Mouse (Mus musculus): ENCODE results near the gene Atrnl1. TPM values are rescaled to one million over a fixed set of nuclear protein-coding genes. Genes with fewer than 3 reads are reported as not detected.

The Atrnl1 gene
- polyA plus RNA-seq, 1 experiment, result 8.8 TPM

GRCm38 (mm10) chr19:57889741-57890140 lies 278.9 kb downstream of the Atrnl1 start:
- Histone ChIP-seq H3K4me3 (ENCODE audit: insufficient read depth, low read length) (no peak overlapping the region), H3K4me1 (ENCODE audit: control insufficient read depth, insufficient read depth, low read length) (no peaks in the 10 kb centered on the region), H3K27ac (ENCODE audit: insufficient read depth, low read depth, low read length) (no peak overlapping the region)
- no peak for TF ChIP-seq POLR2A (IDR thresholded peaks at IDR 0.05; ENCODE audit: borderline replicate concordance, low read depth, low read length)
- TF ChIP-seq CTCF (IDR thresholded peaks at IDR 0.05; ENCODE audit: low read depth, low read length), result no peak

- Histone ChIP-seq H3K4me1 (ENCODE audit: control insufficient read depth, insufficient read depth, low read length) (no peaks in the 10 kb centered on the region), H3K4me3 (ENCODE audit: insufficient read depth, low read length) (no peak overlapping the region), H3K27ac (ENCODE audit: insufficient read depth, low read depth, low read length) (no peak overlapping the region)
- TF ChIP-seq POLR2A (IDR thresholded peaks at IDR 0.05; ENCODE audit: borderline replicate concordance, low read depth, low read length), result no peak
Measured at GRCm38 (mm10) chr19:57890954-57891353, 280.1 kb downstream of the Atrnl1 start.

GRCm38 (mm10) chr19:57894191-57894590 lies 283.4 kb downstream of the Atrnl1 start:
- Histone ChIP-seq H3K4me1 (ENCODE audit: control insufficient read depth, insufficient read depth, low read length) (no peaks in the 10 kb centered on the region), H3K4me3 (ENCODE audit: insufficient read depth, low read length) (no peak overlapping the region), H3K27ac (ENCODE audit: insufficient read depth, low read depth, low read length) (no peak overlapping the region)
- no peak for TF ChIP-seq POLR2A (IDR thresholded peaks at IDR 0.05; ENCODE audit: borderline replicate concordance, low read depth, low read length)
- no peak for TF ChIP-seq CTCF (IDR thresholded peaks at IDR 0.05; ENCODE audit: low read depth, low read length)

GRCm38 (mm10) chr19:57900037-57900436 lies 289.2 kb downstream of the Atrnl1 start:
- no peak overlapping the region for H3K4me3 ChIP-seq (ENCODE audit: insufficient read depth, low read length)
- TF ChIP-seq CTCF (IDR thresholded peaks at IDR 0.05; ENCODE audit: low read depth, low read length), result no peak
- TF ChIP-seq POLR2A (IDR thresholded peaks at IDR 0.05; ENCODE audit: borderline replicate concordance, low read depth, low read length), result no peak
- no peak overlapping the region for H3K27ac ChIP-seq (ENCODE audit: insufficient read depth, low read depth, low read length)
- H3K4me1 ChIP-seq (ENCODE audit: control insufficient read depth, insufficient read depth, low read length), result no peaks in the 10 kb centered on the region

GRCm38 (mm10) chr19:57909466-57909865 lies 298.6 kb downstream of the Atrnl1 start:
- Histone ChIP-seq H3K27ac (ENCODE audit: insufficient read depth, low read depth, low read length) (no peak overlapping the region), H3K4me1 (ENCODE audit: control insufficient read depth, insufficient read depth, low read length) (no peaks in the 10 kb centered on the region), H3K4me3 (ENCODE audit: insufficient read depth, low read length) (no peak overlapping the region)
- TF ChIP-seq POLR2A (IDR thresholded peaks at IDR 0.05; ENCODE audit: borderline replicate concordance, low read depth, low read length) (no peak), CTCF (IDR thresholded peaks at IDR 0.05; ENCODE audit: low read depth, low read length) (no peak)

- Histone ChIP-seq H3K27ac (ENCODE audit: insufficient read depth, low read depth, low read length) (no peak overlapping the region), H3K4me1 (ENCODE audit: control insufficient read depth, insufficient read depth, low read length) (no peaks in the 10 kb centered on the region), H3K4me3 (ENCODE audit: insufficient read depth, low read length) (no peak overlapping the region)
- no peak for TF ChIP-seq POLR2A (IDR thresholded peaks at IDR 0.05; ENCODE audit: borderline replicate concordance, low read depth, low read length)
- no peak for TF ChIP-seq CTCF (IDR thresholded peaks at IDR 0.05; ENCODE audit: low read depth, low read length)
Measured at GRCm38 (mm10) chr19:57910650-57911049, 299.8 kb downstream of the Atrnl1 start.

- Histone ChIP-seq H3K27ac (ENCODE audit: insufficient read depth, low read depth, low read length) (no peak overlapping the region), H3K4me3 (ENCODE audit: insufficient read depth, low read length) (no peak overlapping the region), H3K4me1 (ENCODE audit: control insufficient read depth, insufficient read depth, low read length) (no peaks in the 10 kb centered on the region)
- TF ChIP-seq CTCF (IDR thresholded peaks at IDR 0.05; ENCODE audit: low read depth, low read length), result no peak
- no peak for TF ChIP-seq POLR2A (IDR thresholded peaks at IDR 0.05; ENCODE audit: borderline replicate concordance, low read depth, low read length)
Measured at GRCm38 (mm10) chr19:57916325-57916724, 305.5 kb downstream of the Atrnl1 start.

GRCm38 (mm10) chr19:57922991-57923390 lies 312.2 kb downstream of the Atrnl1 start:
- Histone ChIP-seq H3K4me3 (ENCODE audit: insufficient read depth, low read length) (no peak overlapping the region), H3K4me1 (ENCODE audit: control insufficient read depth, insufficient read depth, low read length) (no peaks in the 10 kb centered on the region), H3K27ac (ENCODE audit: insufficient read depth, low read depth, low read length) (no peak overlapping the region)
- TF ChIP-seq CTCF (IDR thresholded peaks at IDR 0.05; ENCODE audit: low read depth, low read length) (no peak), POLR2A (IDR thresholded peaks at IDR 0.05; ENCODE audit: borderline replicate concordance, low read depth, low read length) (no peak)

- H3K4me1 ChIP-seq (ENCODE audit: control insufficient read depth, insufficient read depth, low read length), result no peaks in the 10 kb centered on the region
- no peak overlapping the region for H3K4me3 ChIP-seq (ENCODE audit: insufficient read depth, low read length)
- no peak overlapping the region for H3K27ac ChIP-seq (ENCODE audit: insufficient read depth, low read depth, low read length)
- TF ChIP-seq CTCF (IDR thresholded peaks at IDR 0.05; ENCODE audit: low read depth, low read length) (no peak), POLR2A (IDR thresholded peaks at IDR 0.05; ENCODE audit: borderline replicate concordance, low read depth, low read length) (no peak)
Measured at GRCm38 (mm10) chr19:57924856-57925255, 314.0 kb downstream of the Atrnl1 start.

- no peak overlapping the region for H3K27ac ChIP-seq (ENCODE audit: insufficient read depth, low read depth, low read length)
- no peaks in the 10 kb centered on the region for H3K4me1 ChIP-seq (ENCODE audit: control insufficient read depth, insufficient read depth, low read length)
- TF ChIP-seq POLR2A (IDR thresholded peaks at IDR 0.05; ENCODE audit: borderline replicate concordance, low read depth, low read length), result no peak
- no peak for TF ChIP-seq CTCF (IDR thresholded peaks at IDR 0.05; ENCODE audit: low read depth, low read length)
- H3K4me3 ChIP-seq (ENCODE audit: insufficient read depth, low read length), result no peak overlapping the region
Measured at GRCm38 (mm10) chr19:57925681-57926080, 314.8 kb downstream of the Atrnl1 start.
